Mouse (Mus musculus): Measurements from ENCODE around the gene Git1.

DNA sequence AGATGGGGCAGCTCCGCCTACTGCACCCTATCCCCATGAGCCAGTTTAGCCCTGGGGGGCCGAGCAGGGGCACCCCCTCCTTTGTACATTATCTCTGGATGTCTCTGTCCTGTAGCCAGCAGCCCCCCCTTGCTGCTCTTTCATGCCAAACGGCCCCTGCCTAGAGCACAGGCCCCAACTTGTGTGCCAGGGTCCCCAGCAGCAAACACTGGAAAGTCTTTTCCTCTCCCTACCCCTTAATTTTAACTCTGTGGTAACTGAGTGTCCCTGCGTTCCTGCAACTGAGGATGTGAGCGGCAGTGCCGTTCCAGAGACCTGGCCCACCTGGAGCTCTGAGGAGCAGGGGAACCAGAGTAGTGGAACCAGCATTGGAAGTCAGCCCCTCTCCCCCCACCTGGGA, 13.6 kb downstream of the Git1 start:
- no peak for TF ChIP-seq CTCF (conservative IDR thresholded peaks at IDR 0.05; ENCODE audit: insufficient read depth, insufficient read length, low read depth, low read length)
- no peak for TF ChIP-seq POLR2A (IDR thresholded peaks at IDR 0.05; ENCODE audit: low read depth, low read length)
